Mouse (Mus musculus): ENCODE measurements around the gene Vmn1r117. TPM values are rescaled to one million over a fixed set of nuclear protein-coding genes. Genes with fewer than 3 reads are reported as not detected.

Gene Vmn1r117
- polyA plus RNA-seq (2015; fragmentation: Nextera tagmentation; extraction: Ambion mirVana): not detected in 2 replicates

GRCm38 (mm10) chr7:20884021-20884420 lies at the start of gene Vmn1r117:
Vmn1r117 (minus strand) TSS chr7:20884121.

GRCm38 (mm10) chr7:20912247-20912646 lies 28.3 kb upstream of the Vmn1r117 start, which contains the start of gene Vmn1r118:
Vmn1r118 (minus strand) TSS chr7:20912347.

DNA sequence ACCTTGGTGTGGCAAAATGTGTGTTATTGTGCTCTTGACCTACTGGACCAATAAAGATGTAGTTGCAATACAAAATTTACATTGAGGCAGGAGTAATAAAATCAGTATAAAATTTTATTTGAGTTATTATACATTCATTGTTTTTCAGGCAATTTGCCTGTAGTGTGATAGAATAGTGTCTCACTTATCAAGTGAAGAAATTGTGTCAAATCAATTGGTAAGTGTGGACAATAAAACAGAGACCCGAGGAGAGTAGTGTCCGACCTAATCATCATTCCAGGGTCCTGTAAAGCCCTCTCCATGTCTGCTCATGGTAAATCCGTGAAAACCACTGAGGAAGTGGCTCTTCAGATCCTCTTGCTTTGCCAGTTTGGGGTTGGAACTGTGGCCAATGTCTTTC lies 12.0 kb downstream of the Vmn1r117 start, which contains the start of gene Vmn1r116:
TSS of gene Vmn1r116 (plus strand) at position 301 of the 400 bp plus-strand sequence.

GRCm38 (mm10) chr7:20844885-20845284 lies 39.0 kb downstream of the Vmn1r117 start, which contains the start of gene Vmn1r115:
Vmn1r115 (minus strand) TSS chr7:20844985.

Other genes starting within 250 kb of the Vmn1r117 start
- gene Vmn1r107, start 215.2 kb downstream of the Vmn1r117 start, polyA plus RNA-seq (2015; fragmentation: Nextera tagmentation; extraction: Ambion mirVana): not detected in 2 replicates
- not detected in 2 replicates for gene Vmn1r111, start 180.9 kb downstream of the Vmn1r117 start, polyA plus RNA-seq (2015; fragmentation: Nextera tagmentation; extraction: Ambion mirVana)
- not detected in 2 replicates for gene Gm10668, start 153.5 kb downstream of the Vmn1r117 start, polyA plus RNA-seq (2015; fragmentation: Nextera tagmentation; extraction: Ambion mirVana)
- gene Vmn1r112, start 112.9 kb downstream of the Vmn1r117 start, polyA plus RNA-seq (2015; fragmentation: Nextera tagmentation; extraction: Ambion mirVana): not detected in 2 replicates
- not detected in 2 replicates for gene Vmn1r113, start 96.8 kb downstream of the Vmn1r117 start, polyA plus RNA-seq (2015; fragmentation: Nextera tagmentation; extraction: Ambion mirVana)
- not detected in 2 replicates for gene Vmn1r114, start 71.9 kb downstream of the Vmn1r117 start, polyA plus RNA-seq (2015; fragmentation: Nextera tagmentation; extraction: Ambion mirVana)
- gene Vmn1r115, start 39.1 kb downstream of the Vmn1r117 start, polyA plus RNA-seq (2015; fragmentation: Nextera tagmentation; extraction: Ambion mirVana): not detected in 2 replicates
- gene Vmn1r116, start 11.9 kb downstream of the Vmn1r117 start, polyA plus RNA-seq (2015; fragmentation: Nextera tagmentation; extraction: Ambion mirVana): not detected in 2 replicates
- not detected in 2 replicates for gene Vmn1r118, start 28.2 kb upstream of the Vmn1r117 start, polyA plus RNA-seq (2015; fragmentation: Nextera tagmentation; extraction: Ambion mirVana)
- not detected in 2 replicates for gene Vmn1r119, start 128.3 kb upstream of the Vmn1r117 start, polyA plus RNA-seq (2015; fragmentation: Nextera tagmentation; extraction: Ambion mirVana)
- not detected in 2 replicates for gene Vmn1r120, start 169.7 kb upstream of the Vmn1r117 start, polyA plus RNA-seq (2015; fragmentation: Nextera tagmentation; extraction: Ambion mirVana)
- not detected in 2 replicates for gene Vmn1r121, start 214.4 kb upstream of the Vmn1r117 start, polyA plus RNA-seq (2015; fragmentation: Nextera tagmentation; extraction: Ambion mirVana)